Mouse (Mus musculus) kidney, adult 9 months (tissue): ENCODE measurements around the gene Dgat2.

Source experiments
- DNase-seq: peaks from one replicate; pipeline ENCODE4 v3.0.0; 2022

Dgat2 gene

DNA sequence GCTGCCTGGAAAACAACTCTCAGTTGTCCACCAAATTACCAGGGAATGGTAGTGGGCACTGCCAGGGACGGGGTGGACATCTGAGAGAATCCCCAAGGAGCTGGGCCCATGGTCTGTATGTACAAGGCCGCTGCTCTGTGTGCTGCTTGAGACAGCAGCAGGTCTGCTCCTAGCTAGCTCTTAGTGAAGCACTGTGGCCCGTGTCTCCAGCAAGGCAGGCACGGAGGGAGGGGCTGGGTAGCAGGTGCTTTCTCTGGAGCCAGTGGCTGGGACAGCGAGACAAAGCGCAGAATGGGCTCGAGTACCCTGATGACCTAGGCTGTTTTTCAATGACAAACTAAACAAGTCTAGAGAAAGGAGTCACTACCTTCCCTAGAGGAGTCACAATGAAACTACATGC lies 21.5 kb downstream of the Dgat2 start:
- DNase-seq = no peak

DNA sequence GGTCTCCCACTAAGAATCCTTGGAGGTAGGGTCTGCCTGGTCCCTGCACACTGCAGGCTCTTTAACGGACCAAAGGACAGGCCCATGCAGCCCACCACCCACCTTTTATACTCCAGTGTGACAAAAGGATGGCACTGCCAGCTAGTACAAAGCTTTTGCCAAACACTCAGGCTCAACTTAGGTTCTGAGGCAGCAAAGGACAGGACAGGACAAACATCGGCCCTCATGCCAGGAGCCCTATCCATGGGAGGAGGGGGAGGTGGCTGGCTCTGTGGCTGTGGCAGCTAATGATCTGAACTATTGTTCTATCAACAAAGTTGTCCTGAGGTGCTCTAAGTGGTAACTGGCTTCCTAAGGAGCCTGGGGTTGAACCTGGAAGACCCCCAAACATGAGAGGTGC lies 23.1 kb downstream of the Dgat2 start:
- DNase-seq = no peak

GRCm38 (mm10) chr7:99158904-99159303 lies 23.6 kb downstream of the Dgat2 start:
- no peak for DNase-seq

GRCm38 (mm10) chr7:99158011-99158410 lies 24.5 kb downstream of the Dgat2 start:
- DNase-seq = no peak

- no peak for DNase-seq
These were observed 25.8 kb downstream of the Dgat2 start for GRCm38 (mm10) chr7:99156737-99157136.

- DNase-seq = peak; percentile 74
These were observed 26.9 kb downstream of the Dgat2 start for GRCm38 (mm10) chr7:99155311-99156289.

DNA sequence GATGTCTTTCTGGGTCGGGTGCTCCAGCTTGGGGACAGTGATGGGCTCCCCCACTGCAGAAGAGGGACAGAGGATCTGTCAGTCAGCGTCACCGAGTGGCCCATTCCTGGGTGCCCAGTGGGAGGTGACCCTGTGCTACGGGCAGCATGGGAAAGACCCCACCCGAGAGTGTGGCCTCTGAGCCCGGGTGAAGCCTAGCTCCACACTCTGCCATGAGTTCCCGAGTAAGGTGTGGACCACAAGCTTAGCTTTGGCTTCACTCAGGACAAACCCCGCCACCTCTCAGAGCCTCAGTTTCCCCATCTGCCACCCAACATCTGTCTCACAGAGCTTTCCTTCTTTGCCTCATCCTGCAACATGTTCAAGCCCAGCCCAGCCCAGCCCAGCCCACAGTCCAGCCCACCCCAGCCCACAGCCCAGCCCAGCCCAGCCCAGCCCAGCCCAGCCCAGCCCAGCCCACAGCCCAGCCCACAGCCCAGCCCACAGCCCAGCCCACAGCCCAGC lies 27.8 kb downstream of the Dgat2 start:
- no peak for DNase-seq

DNA sequence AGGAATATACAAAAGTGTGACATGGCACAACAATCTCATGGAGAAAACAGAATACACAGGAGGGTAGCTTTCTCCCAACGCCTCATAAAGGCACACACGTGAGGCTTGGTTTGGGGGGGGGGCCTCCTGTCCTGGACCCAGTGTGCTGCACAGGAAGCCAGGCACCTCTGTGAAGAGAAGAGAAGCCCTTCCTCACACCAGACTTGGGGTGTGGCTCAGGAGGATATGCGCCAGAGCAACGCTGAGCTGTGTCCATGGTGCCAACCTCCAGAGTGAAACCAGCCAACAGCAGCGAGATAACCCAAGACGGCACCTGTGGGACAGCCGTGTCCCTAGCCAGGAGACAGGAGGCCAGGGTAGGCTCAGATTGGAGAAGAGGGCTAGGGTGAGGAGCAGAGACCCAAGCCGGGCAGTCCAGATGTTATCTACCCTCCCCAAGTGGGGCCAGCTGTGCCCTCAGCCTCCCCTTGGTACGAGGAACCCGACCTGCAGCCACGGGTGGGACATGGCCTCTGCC lies 28.8 kb downstream of the Dgat2 start:
- DNase-seq = no peak

GRCm38 (mm10) chr7:99152756-99153155 lies 29.8 kb downstream of the Dgat2 start:
- no peak for DNase-seq

- DNase-seq = peak; percentile 98
These were observed 31.2 kb downstream of the Dgat2 start for GRCm38 (mm10) chr7:99151342-99151741.

GRCm38 (mm10) chr7:99149017-99149416 lies 33.5 kb downstream of the Dgat2 start:
- DNase-seq = no peak

- no peak for DNase-seq
These were observed 35.0 kb downstream of the Dgat2 start for GRCm38 (mm10) chr7:99147494-99147893.

DNA sequence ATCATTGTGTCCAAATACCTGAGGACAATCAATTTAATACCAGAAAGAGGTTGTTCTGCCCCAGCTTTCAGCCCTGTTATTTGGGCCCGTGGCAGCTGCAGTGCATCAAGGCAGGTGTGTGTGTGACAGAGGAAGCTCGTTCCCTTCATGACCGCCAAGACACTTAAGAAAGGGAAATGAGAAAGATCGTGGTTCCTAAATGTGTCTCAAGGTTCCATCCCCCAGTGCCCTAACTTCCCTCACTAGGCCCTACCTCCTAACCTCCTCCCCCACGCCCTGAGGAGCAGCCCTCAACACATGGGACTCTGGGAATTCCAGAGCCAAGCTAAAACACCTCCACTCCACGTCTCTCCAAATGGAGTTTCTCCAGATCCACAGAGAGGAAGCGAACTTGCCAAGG lies 35.6 kb downstream of the Dgat2 start:
- DNase-seq = no peak

DNA sequence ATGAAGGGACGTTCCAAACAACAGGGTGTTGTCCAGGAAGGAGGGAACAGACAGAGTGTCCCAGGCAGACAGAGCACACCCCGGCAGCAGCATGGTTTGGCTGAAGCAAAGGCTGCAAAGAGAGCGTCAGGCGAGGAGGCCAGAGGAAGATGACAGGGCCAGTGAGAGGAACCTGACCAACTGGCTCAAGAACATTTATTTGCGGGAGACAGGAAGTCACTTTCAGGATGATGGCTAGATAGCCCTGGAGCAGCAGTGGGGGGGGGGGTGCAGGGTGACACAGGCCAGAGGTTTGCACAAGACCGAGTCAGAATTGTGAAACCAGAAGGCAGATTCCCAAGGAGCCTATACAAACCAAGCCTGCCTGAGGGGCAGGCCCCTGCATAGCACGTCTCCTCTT lies 36.5 kb downstream of the Dgat2 start:
- no peak for DNase-seq

DNA sequence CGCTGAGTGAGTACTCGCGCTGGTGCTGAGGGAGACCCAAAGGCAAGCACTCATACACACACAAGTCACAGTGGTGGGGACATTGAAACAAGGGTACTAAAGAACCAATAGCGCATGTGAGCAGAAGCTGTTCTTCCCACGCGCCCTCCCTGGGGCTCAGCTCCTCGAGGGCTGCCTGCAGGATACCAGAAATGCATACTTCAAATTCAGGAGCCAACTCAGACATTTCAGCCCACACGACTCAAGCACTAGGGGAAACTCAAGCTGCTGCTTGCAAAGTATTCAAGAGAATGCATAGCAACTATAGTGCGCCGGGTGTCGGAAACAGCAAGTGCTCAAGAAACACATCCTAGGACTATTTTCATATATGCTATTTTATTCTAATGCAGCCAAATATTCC lies 37.9 kb downstream of the Dgat2 start:
- DNase-seq = no peak

GRCm38 (mm10) chr7:99143244-99143643 lies 39.3 kb downstream of the Dgat2 start:
- DNase-seq = no peak

DNA sequence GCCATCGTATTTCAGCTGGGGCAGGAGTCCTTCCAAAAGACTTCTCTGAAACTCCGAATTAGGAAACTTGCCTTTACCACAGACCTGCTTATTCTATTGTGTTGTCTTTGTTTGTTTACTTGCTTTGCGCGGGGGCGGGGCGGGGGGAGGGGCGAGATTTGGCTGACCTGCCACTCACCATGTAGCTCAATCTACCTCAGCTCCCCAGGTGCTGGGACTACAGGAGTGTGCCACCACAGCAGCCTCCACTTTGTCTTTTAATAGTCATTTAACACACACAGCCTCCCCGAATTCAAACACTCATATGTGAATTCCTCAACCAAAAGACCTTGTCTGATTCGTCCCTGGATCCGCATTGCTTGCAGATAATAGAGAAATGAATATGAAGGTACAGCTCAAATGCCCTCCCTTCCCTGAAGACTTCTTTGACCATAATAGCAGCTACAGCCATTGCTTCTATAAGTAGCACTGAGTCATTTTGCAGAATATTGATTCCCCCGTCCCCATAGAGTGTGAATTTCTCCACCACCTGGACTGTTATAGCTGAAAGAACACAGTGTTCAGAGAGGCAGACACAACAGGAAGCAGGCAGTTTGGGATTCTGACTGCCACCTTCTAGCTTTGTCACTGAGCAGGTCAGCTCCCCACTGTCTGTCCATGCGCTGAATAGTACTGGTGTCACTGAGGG lies 40.5 kb downstream of the Dgat2 start:
- DNase-seq = no peak

DNA sequence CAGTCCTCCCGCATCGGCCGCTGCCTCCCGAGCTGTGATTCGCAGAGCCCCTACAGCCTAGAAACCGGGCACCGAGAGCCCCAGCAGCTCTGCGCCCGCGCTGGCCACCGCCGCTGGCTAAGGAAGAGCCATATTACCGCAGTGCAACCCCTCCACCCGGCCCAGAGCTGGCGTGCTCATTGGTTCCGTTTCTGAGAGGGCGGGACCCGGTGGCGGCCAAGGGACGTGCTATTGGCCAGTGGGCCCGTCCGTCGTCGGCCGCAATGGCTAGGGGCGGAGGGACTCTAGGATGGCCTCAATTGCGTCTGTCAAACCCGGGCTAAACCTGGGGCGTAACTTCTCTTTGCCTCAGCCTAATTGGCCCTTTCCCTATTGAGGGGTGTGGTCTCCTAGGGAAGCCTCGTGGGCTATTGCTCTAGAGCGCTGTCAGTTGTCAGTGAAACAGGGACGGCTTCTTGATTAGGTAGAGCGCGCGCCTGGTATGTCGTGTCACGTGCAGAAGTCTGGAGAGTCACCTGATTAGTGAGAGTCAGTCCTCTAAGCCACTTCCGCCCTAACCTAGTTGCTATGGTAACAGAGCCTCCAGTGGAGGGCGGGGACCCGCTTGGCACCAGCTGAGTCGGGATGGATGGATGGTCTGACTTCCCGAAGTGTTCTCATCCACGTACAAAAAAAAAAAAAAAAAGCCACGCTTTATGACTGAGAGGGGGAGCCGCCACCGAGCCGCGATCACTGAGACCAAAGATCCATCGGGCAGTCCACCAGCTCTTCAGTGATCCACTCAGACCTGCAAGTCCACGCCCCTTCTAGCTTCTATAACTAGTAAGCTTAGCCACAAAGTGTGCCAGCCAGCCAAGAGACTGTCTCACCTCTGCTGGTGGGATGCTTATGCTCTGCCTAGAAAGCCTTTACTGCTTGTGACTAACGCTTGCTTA lies 41.3 kb downstream of the Dgat2 start, which contains the start of gene Uvrag:
Gene Uvrag, minus strand, starts transcription at position 158 of the 935 bp plus-strand sequence.
- peak; percentile 100 for DNase-seq

- DNase-seq = no peak
These were observed 42.0 kb downstream of the Dgat2 start for GRCm38 (mm10) chr7:99140511-99140910.

GRCm38 (mm10) chr7:99139841-99140491 lies 42.6 kb downstream of the Dgat2 start:
- DNase-seq = no peak

DNA sequence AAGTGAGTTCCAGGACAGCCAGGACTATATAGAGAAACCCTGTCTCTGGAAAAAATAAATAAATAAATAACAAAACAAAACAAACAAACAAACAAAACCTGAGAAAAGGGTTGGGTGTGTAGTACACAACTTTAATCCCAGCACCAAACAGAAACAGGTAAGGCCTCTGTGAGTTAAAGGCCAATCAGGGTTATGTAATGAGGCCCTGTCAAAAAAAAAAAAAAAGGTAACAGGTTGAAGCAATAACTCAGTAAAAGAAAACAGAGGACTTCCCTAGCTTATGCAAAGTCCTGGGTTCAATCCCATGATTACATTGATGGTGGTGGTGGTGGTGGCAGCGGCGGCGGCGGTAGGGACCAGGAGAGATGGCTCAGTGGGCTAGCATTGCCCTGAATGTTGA lies 45.0 kb downstream of the Dgat2 start:
- no peak for DNase-seq

DNA sequence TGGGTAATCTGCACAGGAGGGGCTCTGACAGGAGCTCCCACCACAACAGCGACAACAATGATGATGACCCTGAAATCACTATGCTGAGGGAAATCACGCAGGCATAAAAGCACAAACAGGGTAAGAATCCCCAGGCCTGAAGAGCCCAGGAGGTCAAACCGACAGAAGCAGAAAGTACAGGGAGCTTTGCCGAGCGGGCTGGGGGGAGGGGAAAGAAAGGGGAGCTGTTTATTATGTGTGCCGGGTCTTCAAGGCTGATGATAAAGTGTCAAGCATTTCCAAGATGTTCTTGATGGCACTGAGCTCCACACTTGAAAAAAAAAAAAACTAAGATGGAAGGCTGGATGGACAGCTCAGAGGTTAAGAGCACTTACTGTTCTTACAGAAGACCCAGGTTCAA lies 45.7 kb downstream of the Dgat2 start:
- DNase-seq = no peak
